Mouse (Mus musculus) ovary, postnatal 14 days (tissue): Measurements from ENCODE around the gene Ak4.

Experiments used
- DNase-seq: peaks from one replicate; pipeline ENCODE4 v3.0.0; 2022; ENCODE audit warnings: low spot score

The Ak4 gene

GRCm38 (mm10) chr4:101460114-101460513 lies 41.0 kb downstream of the Ak4 start:
- DNase-seq, result no peak

DNA sequence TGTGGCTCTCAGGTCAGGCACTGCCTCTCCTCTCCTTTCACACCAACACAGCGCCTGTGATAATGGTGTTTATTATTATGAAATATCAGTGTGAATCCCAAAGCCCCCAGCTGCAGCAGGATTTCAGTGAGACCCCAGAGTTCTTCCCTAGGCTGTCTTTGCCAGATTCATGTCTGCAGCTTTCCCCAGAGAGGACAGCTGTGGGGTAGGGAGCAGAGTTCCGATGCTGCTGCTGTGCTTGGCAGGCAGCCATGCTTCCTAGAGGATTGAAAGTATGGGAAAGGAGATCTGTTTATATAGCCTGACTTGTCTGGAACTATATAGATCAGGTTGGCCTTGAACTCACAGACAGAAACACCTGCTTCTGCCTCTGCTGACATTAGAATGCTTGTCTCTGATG lies 43.0 kb downstream of the Ak4 start:
- DNase-seq, result no peak

- no peak for DNase-seq
Measured at GRCm38 (mm10) chr4:101466264-101466663, 47.2 kb downstream of the Ak4 start.

GRCm38 (mm10) chr4:101469242-101469641 lies 50.2 kb downstream of the Ak4 start:
- no peak for DNase-seq

DNA sequence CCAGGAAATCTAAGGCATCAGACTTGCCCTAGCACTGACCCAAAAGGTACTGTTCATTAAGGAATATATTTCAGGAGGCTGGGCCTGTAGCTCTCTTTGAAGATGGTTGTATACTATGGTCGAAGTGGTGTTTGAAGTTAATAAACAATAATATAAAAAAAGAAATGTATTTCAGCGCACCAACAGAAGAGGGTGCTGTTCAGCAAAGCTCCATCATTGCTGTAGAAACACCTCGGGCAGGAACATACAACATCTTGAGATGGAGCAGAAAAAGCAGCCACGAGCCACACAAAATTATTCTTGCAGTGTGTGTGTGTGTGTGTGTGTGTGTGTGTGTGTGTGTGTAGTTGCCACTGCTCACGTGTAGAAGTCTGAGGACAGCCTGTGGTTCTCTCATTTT lies 51.5 kb downstream of the Ak4 start:
- no peak for DNase-seq

DNA sequence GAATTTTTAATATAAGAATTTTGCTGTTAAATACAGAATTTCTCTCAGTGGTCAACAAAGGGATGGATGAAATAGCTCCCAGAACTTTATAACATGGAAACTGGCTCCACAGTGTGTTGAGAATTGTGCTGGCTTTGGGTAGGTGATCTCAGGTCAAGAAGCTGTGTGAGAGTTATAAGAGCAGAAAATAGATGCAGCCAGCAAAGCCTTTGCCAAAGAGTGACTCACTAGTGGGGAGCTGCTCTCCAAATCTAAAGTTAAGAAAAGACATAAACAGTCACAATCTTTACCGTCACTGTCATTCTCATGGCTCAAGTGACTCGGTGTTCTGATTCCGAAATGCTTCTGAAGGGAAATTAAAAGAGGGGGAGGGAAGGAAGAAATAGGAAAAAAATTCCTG lies 53.7 kb downstream of the Ak4 start:
- DNase-seq, result no peak

DNA sequence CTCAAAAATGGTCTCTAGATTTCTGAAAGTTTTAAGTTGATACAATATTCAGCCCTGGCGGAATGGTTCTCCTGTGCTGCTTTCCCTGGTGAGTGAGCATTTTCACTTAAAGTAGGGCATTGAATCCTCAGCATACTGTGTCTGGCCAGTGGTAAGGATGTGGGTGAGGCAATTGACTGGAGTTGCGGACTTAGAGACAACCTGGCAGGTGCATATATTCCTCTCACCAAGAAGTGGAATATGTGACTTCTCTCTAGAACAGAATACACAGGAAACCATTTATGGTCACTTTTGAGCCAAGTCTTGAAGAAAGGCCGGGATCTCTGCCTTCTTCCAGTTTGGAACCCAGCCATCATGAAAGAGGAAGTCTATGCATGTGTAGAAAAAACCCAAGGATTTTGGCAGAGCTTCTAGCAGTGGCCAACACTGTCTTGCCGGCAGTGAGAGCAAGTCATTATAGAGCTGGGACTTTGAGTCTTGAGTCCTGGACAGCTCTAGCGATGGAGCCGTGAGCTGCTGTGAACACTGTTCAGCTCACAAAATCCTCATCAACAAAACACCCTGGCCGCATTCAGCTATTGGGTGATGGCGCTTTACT lies 71.3 kb downstream of the Ak4 start:
- no peak for DNase-seq

GRCm38 (mm10) chr4:101491704-101492103 lies 72.6 kb downstream of the Ak4 start:
- DNase-seq, result no peak

- no peak for DNase-seq
Measured at GRCm38 (mm10) chr4:101493611-101494197, 74.6 kb downstream of the Ak4 start.

DNA sequence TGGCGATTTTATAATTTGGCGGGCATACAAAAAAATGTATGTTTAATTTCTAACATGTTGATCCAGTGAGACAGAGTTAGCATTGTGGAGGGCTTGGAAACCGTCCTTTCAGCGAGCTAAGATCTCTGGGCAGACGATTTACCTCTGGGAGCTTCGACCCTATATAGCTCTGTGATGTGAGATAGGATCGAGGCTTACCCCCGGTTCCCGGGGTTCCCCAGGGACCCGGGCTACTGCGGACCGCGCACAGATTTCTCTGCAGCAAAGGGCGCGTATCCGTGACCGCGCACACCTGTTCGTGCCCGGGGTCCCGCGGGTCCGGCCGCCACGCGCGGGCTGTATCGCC lies 77.1 kb downstream of the Ak4 start:
- DNase-seq, result no peak

DNA sequence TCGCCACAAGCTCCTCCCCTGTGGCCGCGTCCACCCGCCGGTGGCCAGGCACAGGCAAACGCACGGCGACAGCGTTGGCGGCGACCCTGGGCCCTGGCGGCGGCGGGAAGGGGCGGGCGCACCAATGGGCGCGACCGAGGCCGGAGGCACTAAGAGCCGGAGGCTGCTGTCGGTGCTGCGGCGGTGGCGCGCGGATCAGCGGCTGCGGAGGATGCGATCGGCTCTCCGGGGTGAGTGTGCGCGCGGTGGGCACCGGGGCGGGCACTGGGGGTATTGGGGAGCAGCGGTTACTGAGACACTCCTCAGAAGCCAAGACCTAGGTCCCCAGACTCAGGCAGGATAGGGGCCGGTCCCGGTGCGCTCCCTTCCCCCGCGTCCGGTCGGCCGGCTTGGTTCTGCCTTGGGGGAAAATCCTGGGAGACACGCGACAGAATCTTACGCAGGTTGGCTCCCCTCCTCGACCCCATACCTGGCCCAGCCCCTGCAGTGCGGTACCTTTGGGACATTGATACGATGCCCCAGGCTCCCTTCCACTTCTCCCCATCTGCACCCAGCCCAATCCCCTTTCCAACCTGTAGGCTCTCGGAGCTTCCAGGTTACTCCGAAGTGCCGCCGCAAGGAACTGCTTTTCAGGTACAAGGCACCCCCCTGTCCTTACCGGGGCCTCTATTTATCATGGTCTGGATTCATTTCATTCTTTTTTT lies 77.6 kb downstream of the Ak4 start, which contains the start of gene Dnajc6:
TSS of gene Dnajc6 (plus strand) at position 115 of the 704 bp plus-strand sequence.
- no peak for DNase-seq

DNA sequence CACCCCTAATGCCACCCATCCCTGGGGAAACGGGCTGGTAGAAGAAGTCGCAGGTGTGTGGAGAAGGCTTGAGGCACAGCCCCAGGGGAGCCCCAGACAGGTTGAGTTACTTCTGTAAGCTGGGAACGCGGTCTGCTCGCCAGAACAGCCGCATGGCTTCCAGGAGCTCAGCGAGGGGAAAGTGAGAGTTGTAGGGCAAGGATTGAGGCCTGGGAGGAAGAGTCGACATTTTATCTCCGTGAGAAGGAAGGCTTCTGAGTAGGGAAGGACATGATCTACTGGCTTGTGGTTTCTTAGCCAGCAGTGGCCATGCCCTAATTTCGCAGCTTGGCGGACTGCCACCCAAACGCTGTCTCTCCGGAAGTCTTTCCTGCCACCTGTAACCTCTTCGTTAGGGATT lies 78.3 kb downstream of the Ak4 start:
- no peak for DNase-seq

DNA sequence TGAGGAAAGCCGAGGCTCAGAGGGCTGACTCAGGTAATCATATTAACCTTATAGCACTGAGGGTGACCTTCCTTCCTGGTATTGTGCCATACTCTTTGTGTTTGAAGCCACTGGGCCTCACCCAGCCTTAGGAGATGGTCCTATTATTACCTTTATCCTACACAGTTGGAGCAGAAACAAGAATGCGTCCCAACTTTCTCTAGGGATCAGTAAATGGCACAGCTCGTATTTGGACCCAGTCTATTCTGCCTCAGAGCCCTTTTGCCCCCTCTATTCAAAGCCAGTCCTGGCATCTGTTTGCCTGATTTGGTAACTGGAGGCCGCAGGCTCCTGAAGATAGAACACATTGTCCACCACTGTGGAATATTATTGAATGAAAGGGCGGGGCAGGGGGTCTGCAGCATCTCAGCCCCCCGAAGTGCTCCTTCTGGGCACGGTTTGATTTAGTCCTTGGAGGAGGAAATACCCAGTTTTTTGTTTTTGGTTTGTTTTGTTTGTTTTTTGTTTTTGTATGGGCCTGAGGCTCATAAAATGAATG lies 85.5 kb downstream of the Ak4 start:
- DNase-seq, result no peak

DNA sequence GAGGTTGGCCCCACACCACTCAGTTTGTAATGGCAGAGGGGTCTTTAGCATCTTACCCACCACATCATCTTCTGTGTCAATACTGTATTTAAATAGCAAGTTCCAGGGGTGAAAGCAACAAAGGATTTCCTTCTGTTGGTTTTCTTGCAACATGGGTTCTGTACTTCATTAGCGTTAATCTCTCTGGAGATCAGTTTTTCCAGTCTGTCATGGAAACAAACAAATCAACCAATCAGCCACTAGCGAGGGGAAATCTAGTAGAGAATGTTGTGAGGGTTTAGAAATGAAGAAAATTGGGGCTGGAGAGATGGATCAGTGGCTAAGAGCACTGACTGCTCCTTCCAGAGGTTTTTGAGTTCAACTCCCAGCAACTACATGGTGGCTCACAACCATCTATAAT lies 86.9 kb downstream of the Ak4 start:
- no peak for DNase-seq

DNA sequence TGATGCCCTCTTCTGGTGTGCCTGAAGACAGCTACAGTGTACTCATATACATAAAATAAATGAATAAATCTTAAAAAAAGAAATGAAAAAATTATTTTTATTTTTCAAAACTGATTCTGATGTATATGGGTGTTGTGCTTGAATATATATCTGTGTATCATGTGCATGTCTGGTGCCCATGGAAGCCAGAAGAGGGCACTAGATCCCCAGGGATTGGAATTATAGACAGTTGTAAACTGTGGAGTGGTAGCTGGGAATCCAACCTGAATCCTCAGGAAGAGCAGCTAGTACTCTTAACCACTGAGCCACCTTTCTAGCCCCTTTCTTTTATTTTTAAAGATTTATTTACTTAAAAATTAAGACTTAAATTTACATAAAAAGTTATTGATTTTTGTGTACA lies 87.3 kb downstream of the Ak4 start:
- no peak for DNase-seq

DNA sequence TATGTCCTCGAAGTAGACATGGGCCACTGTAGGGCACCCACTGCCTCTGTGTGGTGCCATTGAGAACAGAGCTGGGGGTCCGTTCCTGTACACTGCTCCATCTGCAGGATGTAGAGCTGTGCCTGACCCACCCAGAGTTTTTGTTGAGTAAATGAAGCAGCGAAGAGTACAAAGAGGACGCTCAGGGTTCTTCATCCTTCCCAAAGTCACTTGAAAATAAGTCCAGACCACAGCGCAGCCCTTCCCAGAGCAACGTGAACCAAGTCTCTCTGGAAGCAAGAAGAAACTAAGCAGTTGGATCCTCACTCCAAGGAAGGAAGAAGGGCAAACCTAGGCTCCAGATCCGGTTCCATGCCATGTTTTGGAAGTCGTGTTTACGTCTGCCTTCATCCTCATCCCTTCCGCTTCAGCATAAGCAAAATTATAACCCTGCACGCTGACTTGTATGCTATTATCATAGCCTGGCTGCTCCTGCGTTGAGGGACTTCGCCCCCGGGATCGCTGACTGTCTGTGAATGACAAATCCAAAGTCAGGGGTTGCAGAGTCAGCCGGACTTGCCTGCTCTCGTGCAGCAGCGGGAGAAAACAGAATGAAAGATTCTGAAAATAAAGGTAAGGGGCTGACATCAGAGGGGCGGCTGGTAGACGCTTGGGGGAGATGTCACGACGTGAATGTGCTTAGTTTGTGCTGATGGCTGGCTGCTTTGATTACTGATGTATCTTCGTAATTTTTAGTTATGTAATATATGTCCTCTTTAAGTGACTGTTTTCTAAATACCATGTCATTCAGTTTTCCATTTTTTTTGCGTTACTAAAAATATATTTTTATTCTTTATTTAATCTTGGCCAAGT lies 88.7 kb downstream of the Ak4 start:
- DNase-seq, result no peak

GRCm38 (mm10) chr4:101508431-101508830 lies 89.4 kb downstream of the Ak4 start:
- no peak for DNase-seq

DNA sequence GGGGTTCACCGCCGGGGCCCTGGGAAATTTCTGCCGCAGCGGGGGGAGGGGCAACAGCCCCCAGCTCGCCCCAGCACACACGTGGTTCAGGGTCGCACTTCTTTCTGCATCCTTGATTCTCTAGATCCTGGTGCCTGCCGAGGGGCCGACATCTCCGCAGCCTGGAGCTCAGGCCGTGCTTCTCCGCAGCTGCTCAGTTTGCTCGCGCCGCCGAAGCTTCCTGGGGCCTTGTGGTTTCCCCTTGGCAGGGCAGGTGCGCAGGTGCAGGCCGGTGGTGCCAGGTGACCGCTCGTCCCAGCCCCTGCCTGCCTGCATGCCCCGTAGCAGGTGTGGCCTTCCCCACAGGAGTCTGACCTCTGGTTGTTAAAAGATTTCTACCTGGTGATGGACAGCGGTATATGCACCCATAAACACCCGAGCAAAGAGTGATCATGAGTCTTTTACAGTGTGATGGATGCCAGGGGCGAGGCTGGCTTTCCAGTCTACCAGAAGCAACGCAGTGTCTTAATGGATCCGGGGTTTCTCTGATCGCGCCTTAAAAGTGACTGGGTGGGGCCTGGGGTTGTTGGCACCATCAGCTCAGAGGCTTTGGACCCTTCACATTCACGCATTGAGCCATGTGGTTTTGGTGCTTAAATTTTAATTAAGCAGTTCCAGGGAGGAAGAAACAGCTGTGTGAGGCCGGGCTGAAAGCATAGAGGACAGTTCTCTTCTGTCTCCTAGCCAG lies 89.9 kb downstream of the Ak4 start:
- DNase-seq, result no peak

DNA sequence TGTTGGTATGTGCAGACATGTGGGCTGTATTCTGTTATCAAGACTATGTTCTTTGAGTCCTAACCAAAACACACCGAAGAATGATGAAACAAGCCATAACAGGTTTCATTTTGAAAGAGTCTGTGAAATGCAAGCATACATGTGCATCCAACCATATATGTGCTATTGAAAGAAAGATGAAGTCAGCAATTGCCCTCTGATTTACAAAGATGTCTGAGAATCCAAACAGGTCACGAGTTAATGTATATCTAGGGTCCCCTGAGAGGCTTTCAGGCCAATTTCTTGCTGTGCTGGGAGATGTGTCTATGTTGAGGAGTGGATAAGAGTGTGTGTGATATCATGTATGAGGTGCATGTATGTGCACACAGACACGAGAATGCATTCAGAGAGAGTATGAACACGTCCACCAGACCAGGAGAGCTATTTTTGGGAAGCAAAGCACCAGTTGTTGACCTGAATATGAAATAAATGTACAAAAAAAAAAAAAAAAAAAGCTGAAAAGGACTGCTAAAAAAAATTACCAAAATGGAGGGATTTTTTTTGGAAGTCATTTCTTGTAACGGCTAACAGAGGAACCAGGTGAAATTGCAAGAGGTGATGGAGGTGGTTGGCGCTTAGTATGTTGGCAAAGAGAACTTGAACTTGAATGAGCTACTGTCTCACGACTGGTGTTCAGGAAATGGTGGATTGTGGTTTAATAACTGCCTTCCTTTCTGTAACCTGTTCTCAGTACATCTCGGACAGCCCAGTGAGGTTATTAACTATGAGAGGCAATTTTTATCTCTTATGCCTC lies 91.2 kb downstream of the Ak4 start:
- DNase-seq, result no peak

DNA sequence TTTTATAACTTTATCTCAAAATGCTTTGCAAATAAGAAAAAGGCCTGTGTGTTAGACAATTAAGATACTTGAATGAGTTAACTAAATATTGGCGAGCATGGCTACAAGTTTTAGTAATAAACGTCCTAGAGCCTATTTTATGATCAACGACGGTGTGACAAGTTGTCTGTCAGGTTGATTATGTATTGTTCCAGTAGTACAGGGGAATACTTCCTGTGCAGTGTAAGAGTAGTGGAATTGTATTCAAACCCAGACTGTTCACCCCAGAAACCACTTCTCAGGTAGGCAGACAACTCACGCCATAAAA lies 91.8 kb downstream of the Ak4 start:
- DNase-seq, result no peak
